Mouse (Mus musculus) skeletal muscle tissue, adult 2 months (tissue): ENCODE results near the gene Srp9.
A peak's percentile ranks its signal among the peaks of the same experiment; 100 is the strongest.

Experiments
- DNase-seq: peaks from one replicate; pipeline ENCODE4 v3.0.0-alpha.2; 2012; ENCODE audit warnings: low read depth, low spot score

Srp9 gene

DNA sequence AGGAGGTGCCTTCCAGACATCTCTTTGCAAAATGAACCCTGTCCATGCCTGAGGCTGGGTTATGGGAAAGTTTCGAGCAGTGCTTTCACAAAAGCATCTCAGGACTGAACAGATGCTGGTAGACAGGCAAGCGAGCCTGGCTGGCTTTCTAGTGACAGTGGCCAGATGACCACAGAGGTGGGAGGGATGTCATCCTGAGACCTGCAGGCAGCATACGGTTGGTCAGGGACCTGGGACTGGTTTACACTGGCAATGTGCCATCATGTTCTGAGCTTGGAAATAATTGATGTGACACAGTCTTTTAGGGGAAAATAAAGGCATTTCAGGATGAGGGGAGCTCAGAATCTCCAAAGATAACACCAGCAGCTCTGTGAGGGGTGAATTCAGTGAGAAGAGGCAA, 19.5 kb upstream of the Srp9 start:
- DNase-seq, result no peak

- DNase-seq, result no peak
Measured at GRCm38 (mm10) chr1:182107251-182107650, 17.3 kb upstream of the Srp9 start.

- peak; percentile 75 for DNase-seq
Measured at GRCm38 (mm10) chr1:182108397-182109099, 16.0 kb upstream of the Srp9 start.

DNA sequence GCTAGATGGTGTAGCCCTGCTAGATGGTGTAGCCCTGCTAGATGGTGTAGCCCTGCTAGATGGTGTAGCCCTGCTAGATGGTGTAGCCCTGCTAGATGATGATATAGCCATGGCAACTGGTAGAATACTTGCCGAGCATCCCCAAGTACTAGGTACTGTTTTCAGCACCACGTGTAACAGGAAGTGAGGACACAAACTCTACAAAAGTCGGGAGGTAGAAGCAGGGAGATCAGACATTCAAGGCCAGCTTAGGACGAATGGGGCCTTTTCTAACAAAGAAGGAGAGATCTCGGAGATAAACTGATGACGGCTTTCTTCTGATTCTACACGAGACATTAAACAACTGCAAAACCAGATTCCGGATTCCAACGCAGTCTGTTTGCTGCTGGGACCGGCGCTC, 14.4 kb upstream of the Srp9 start:
- DNase-seq, result no peak

DNA sequence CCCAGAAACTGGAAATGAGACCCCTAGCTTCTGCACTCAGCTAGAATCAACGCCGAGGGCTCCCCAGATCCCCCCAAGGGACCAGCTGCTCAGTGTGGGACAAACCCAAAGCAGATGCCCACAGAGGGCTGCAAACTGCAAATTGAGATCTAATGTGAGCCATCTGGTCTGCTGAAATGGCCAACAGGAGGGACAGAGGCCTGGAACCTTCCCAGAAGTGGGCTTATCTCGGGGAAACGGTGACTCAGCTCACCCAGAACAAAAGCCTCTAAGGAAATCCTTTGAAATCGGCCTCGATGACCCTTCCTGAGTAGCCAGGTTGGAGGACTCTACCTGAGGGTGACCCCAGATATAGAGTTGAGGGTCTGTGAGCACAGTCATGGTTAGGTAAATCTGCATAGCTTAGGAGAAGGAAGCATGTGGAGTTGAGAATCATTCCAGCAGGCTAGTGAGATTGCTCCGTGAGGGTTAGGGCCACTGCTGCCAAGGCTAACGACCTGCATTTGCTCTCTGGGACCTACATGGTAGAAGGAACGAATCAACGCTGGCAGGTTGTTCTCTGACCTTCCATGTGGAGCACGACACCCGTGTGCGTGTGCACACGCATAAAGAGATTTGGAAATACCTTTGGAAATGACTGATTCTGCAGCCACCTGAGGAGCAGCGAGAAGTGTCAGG, 13.7 kb upstream of the Srp9 start:
- DNase-seq, result no peak

DNA sequence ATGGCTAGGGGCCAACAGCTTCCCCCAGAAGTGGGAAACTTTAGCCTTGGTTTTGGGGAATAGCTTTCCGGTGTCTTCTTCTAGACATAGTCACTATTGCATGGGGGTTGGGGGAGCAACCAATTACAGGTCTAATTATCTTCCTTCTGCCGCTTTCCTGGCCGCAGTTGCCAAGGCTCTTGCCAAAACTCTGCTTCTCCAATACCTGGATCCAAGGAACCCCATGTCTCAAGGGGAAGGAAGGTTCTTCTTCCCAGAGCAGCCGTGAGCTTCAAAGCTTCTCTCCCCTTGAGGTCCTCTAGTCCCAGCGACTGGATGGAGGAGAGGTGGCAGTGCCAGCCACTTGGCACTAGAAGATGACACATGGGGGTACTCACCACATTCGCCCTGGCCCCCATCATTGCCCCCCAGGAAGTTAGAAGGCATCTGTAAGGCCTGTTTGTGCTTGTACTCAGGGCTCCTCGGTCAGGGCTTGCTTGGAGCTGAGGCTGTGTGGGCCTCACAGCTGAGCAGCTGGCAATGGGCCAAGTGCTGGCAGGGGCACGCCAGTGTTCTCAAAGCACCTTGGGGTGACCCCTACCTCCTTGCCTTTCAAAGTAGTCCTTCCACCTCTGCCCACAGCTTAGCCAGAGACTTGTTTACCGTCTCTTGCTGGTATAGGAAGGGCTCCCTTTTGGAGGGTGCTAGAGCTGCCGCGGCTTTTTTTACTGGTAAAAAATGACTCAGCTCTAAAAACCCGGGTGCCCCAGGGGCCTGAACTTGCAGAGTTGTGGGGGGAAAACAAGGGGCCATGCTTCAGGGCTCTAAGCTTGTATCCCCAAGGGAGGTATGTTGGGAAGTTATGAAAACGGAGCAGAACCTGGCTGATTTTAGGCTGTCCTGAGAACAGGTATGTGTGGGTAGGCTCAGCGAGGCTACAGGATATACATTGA, 12.9 kb upstream of the Srp9 start:
- no peak for DNase-seq

- DNase-seq, result no peak
Measured at GRCm38 (mm10) chr1:182112385-182112784, 12.2 kb upstream of the Srp9 start.

GRCm38 (mm10) chr1:182113131-182113530, 11.4 kb upstream of the Srp9 start:
- no peak for DNase-seq

DNA sequence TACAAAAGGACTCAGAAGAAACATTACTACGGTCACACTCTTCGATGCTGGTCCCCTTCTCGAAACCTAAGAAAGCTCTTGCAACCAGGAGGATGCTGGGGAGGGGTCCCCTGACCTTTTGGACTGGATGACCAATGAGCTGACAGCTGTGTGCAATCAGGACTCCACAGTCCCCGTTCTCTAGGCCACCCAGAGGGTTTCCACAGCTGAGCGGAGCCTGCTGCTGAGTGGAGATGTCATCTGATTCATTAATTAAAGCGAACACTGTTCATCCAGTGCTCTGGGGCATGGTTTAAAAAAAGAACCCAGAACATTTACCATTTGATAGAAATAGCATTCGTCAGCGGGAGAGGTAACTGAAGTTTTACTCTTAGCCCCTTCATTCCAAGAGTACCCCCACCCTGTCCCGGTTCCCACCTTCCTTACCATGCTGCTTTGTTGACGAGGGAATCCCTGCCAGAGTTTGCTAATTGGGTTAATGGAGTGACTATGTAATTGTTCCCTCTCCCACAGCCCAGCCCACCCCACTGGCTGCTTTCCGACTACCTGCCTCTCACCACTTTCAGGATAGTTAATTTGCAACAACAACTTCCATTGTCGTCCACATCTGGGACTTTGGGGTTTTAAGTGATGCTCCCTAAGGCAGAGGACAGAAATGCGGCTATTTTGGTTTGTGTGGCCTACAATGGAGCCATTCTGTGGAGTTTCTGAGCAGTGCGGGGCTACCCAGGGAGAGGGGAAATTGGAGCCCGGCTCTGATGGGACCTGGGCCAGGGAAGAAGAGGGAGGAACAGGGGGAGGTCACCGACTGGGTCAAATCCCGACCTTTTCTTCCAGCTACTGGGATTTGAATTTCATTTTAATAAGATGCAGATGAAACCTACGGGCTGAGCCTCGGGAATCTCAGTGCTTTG, 10.7 kb upstream of the Srp9 start:
- DNase-seq, result no peak

- DNase-seq, result no peak
Measured at GRCm38 (mm10) chr1:182115197-182115596, 9.3 kb upstream of the Srp9 start.

- DNase-seq, result no peak
Measured at GRCm38 (mm10) chr1:182115651-182116408, 8.7 kb upstream of the Srp9 start.

GRCm38 (mm10) chr1:182122413-182122812, 2.1 kb upstream of the Srp9 start:
- DNase-seq, result no peak

DNA sequence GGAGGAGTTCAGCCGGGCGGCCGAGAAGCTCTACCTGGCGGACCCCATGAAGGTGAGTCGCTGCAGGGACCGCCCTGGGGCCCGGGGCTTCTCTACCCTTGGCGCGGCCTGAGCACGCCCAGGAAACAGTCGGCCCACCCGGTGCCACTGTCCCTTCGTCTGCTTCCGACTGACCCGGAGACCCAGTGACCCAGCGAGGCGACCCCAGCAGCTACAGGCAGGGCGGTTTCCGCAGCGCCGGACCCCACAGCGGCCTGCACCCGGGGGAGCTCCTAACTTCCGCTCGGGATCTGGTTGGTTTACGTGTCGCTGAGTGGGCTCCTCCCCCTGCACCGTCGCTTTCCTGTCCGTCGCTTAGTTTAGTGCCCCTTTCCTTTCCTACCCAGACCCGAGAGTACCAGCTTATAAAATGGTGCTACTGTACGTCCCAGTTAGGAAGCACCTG, 409 bp downstream of the Srp9 start:
- DNase-seq, result peak; percentile 79

GRCm38 (mm10) chr1:182130830-182131229, 6.3 kb downstream of the Srp9 start:
- DNase-seq, result no peak

GRCm38 (mm10) chr1:182137204-182138125, 12.9 kb downstream of the Srp9 start:
- no peak for DNase-seq

- no peak for DNase-seq
Measured at GRCm38 (mm10) chr1:182138172-182138571, 13.6 kb downstream of the Srp9 start.

DNA sequence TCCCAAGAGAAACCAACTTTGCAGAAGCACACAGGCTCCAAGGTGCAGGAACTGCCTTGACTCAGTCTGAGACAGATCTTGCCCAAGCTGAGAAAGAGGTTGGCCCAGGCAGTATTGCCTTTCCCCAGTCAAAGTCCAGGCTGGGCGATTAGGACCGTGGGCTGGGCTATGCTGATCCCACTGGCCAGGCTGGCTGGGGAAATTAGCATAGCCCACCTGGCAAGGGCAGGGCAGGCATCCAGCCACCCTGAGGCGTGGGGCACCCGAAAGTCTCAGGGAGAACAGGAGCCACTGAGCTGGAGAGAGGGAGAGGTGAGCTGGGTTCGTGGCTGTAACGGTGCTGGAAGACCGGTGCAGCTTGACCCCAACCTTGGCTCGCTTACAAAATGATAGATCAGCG, 15.4 kb downstream of the Srp9 start:
- DNase-seq, result no peak

DNA sequence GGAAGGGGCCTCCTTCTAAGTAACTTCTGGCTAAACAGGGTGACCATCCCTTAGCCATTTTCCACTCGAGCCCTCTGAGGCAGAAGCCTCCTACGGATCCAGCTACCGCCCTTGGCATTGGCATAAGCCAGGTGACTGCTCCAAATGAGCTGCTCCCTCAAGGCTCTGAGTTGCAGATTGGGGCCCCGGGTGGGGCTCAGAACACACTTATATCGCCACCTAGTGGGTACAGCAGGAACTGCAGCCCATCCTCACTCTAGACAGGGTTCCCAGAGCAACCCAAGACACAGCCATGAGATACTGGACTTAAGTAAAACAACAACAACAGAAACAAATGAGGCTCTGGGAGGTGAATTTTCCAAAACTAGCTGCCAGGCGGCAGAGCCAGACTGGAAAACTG, 15.8 kb downstream of the Srp9 start:
- DNase-seq, result peak; percentile 52

DNA sequence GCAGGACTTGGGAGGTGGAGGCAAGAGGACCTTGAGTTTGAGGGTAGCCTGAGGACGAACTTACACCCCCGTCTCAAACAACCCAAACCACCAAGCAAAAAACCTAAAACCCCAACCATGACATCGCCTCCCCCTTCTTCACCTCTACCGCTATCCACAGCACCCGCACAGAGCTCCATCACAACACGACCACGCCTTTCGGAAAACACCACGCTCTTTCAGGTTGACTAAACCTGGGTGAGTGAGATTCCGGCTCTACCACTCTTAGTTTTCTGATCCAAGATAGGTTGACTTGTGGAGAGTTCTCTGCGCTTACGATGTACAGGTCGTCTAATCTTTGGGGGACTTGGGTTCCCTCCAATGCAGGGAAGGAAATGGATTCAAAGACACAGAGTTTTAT, 18.2 kb downstream of the Srp9 start:
- DNase-seq, result no peak
